Mouse (Mus musculus) NIH3T3 (cell line): ENCODE data around the gene C130026I21Rik.
"Not testable (repeated sequence)": the region's sequence is repeated elsewhere in the genome, so short reads cannot be mapped to it uniquely, and the experiment has no call there.

Experiments used
- DNase-seq: peaks from one replicate; pipeline ENCODE4 v3.0.0-alpha.2; 2012; ENCODE audit warnings: low read depth

Gene C130026I21Rik

DNA sequence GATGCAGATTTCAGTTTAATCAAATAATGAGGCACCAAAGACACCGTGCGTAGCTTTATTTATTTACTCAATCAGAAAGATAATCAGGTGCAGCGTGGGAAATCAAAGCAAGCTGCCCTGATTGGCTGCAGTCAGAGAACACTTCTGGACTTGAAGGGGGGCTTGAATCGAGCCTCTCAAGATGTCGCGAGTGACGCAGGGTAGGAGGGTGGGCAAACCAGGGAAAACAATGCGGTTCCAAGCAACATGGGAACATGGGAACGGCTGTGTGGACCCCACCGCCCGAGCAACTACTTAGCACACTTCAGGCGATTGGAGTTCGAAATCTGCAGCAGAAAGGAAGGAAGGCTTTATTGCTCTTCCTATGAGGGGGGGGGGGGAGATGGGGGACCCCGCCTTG lies 240.2 kb downstream of the C130026I21Rik start:
- not testable (repeated sequence) for DNase-seq

DNA sequence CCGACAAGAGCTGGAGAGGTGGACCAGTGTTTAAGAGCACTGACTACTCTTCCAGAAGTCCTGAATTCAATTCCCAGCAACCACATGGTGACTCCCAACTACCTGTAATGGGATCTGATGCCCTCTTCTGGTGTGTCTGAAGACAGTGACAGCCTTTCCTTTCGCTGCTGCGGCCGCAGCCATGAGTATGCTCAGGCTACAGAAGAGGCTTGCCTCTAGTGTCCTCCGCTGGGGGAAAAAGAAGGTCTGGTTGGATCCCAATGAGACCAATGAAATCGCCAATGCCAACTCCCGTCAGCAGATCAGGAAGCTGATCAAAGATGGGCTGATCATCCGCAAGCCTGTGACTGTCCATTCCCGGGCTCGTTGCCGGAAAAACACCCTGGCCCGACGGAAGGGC lies 258.4 kb downstream of the C130026I21Rik start:
- not testable (repeated sequence) for DNase-seq

DNA sequence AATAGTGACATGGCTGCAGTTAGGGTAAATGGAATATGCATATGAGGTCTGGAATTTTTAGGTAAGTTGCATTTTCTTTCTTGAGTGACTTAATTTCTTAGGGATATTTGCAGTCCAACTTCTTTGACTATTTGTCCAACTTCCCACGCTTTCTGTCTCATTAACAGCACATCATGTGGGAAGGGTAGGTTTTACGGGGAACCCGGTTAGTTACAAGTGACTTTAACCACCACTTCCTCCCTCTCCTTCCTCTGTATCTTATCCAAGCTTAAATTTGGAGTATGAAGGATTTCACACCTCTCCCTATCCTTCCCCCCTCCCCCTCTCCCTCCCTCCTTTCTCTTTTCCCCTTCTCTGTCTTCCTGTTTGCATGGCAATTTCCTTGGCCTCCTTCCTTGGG lies 259.4 kb downstream of the C130026I21Rik start:
- not testable (repeated sequence) for DNase-seq

DNA sequence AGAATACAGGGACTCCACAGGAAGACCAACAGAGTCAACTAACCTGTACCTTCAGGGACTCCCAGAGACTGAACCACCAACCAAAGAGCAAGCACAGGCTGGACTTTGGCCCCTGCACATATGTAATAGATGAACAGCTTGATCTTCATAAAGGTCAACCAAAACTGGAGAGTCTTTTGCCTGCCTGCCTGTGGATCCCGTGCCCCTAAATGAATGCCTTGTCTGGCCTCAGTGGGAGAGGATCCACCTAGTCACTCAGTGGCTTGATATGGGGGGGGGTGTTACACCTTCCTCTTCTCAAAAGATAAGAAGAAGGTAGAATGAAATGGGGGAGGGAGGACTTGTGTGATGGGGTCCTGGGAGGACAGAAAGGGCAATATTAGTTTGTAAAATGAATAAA lies 262.6 kb downstream of the C130026I21Rik start:
- not testable (repeated sequence) for DNase-seq

DNA sequence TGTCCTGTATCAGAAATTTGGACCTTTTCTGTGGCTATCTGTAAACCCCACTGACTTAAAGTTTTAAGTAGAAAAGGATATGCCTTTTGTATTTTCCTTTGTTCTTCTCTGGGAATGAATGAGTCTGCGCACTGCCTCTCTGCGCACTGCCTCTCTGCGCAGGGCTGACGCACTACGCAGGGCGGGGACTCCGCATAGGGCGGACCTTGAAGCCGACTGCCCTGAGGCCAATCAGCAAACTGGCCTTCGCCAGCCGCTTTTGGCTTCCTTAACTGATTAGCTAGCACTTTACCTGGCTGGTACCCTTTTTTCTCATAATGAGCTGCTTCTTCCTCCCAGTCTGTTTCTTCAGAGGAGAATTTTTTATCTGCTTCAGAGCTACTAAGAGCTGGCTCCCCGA lies 271.1 kb downstream of the C130026I21Rik start:
- DNase-seq, result not testable (repeated sequence)

DNA sequence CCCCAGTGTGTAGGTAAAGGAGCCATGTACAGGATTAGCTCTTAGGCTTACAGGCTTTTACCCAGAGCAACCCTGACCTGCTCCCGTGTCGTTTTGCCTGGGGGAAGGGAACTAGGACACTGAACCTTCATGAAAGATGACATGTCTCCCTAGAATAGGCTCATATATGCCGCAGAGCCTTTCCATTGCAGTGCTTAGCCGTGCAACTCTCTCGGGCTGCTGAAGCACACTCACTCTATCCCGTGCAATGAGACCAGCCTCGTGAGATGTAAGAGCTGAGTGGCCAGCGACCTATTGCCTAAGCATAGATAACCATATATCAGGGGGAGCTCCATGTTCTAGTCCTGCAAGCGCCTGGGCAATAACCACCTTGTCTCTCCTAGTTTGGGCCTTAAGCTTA lies 274.1 kb downstream of the C130026I21Rik start:
- not testable (repeated sequence) for DNase-seq

DNA sequence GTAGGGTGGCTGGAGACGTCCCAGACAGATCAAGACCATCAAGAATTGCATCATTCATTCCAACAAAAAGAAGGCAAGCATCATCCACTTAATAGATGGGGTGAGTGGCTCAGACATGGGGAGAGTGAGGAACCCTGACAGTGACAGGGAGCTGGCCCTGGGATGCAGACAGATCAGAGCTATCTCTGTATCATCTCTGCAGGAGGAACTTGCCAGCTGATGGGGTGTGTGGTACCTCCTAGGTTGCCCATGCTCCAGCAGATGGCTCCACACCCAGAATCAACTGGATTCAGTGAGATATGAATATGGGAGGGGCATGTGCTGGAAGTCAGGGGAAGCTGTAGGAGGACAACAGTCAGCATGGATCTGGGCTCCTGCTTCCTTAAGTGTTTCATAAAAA lies 275.9 kb downstream of the C130026I21Rik start:
- not testable (repeated sequence) for DNase-seq

DNA sequence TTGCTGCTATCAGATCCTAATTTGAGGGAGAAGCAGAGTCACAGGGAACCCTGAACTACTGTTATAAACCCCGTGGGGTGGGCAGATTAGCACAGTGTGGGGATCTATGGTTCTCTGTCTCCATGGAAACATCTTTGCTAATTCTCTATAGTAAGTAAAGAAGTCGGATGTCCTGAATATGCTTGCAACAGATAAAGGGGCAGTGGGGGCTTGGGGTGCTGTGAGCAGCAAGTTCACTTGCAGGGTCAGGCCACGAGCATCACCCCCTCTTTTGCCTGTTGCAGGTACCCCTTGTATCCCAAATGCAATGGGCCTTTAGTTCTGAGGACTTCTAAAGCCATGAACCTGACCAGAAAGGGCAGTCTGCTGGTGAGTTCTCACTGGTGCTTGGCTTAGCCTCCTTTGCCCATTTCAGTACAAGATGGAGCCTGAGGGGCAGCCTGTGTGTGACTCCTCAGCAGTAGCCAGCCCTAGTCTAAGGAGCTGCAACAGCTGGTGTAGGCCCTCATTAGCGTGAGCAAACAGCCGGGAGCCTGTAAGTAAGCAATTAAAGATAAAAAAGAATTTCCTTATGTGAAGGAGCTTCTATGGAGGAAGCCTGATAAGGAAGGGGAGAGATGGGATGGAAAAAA lies 276.6 kb downstream of the C130026I21Rik start:
- not testable (repeated sequence) for DNase-seq

DNA sequence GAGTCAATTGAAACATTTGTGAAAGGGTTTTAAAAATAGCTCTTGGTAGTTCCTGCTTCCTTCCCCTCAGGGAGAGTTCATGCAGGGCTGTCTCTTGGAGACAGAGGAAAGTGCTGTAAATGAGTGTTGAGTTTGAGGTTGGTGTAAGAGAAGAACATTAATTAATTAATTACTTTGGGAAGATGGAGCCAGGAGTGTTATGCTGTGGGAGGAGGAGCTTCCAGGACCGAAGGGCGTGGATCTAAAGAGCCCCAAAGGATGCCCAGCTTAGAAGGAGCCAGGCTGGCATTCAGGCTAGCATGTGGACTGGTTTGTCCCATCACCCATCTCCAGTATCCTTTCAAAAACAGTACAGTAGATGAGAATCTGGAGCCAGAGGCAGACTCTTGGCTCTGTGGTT lies 277.1 kb downstream of the C130026I21Rik start:
- not testable (repeated sequence) for DNase-seq

DNA sequence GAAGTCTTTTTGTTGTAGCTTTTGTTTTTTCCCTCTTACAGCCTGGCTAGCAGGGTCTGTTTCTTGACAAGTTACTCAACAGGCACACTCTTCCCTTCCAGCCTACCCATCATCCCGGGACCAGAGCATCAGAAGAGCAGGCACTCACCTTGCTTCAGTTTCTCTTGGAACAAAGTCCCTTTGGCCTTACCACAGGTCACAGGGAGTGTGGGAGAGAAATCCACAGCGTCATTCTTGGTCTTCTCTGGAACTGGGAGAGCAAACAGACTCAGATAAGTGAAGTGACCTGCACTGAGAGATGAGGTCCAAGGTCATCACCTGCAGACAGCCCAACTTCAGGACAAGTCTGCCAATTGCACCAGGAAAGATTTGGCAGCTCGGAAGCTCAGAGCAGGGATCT lies 277.5 kb downstream of the C130026I21Rik start:
- not testable (repeated sequence) for DNase-seq

DNA sequence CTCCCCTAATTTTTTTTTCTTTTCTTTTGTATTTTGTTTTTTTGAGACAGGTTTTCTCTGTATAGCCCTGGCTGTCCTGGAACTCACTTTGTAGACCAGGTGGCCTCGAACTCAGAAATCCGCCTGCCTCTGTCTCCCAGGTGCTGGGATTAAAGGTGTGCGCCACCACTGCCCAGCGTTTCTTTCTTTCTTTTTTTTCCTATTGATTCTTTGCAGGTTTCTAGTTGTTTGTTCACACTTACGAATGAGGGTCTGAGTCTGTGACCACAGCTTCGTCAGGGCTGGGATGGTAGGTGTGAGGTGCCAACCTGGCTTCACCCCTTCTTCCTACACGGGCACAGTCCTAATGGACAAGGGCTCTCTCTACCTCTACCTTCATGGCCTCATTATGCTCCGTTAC lies 281.3 kb downstream of the C130026I21Rik start:
- DNase-seq, result not testable (repeated sequence)

DNA sequence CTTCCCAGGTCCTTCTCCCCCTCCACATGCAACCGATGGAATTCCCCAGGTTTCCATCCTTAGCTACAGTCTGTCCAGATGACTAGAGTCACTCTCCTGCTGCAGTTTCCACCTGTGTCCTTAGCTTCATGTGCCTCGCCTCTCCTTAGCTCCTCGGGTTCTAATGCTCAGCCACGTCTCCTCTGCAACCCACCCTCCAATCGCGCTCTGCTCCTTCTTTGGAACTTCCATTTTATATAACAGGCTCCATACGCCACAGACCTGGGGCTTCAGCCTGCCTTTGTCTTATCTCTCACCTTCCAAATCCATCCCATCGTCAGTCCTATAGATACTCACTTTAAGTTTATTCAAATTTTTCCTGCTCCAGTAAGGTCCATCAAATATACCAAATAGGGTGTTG lies 282.6 kb downstream of the C130026I21Rik start:
- DNase-seq, result not testable (repeated sequence)

DNA sequence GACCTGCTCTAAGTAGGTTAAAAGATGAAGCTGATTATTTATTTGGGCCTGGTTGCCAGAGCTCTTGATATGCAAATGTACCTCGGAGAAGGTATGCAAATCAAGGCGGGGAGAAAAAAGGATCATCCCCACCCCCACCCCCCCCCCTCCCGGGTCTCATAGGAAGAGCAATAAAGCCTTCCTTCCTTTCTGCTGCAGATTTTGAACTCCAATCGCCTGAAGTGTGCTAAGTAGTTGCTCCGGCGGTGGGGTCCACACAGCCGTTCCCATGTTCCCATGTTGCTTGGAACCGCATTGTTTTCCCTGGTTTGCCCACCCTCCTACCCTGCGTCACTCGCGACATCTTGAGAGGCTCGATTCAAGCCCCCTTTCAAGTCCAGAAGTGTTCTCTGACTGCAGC lies 308.6 kb downstream of the C130026I21Rik start:
- not testable (repeated sequence) for DNase-seq

DNA sequence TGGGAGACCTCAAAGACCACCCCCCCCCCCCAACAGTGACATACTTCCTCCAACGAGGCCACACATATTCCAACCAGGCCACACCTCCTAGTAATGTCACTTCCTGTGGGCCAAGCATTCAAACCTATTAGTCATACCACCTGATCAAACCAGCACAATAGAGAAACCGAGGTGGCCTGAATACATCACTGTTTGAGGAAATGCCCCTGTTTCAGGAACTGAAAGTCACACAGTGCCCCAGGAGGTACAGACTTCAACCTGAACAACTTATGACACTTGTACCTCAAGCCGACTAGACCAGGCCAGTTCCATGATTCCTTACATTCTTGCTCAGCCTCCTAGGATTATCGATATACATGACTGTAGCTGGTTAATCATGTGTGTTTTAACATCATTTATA lies 312.7 kb downstream of the C130026I21Rik start:
- not testable (repeated sequence) for DNase-seq

DNA sequence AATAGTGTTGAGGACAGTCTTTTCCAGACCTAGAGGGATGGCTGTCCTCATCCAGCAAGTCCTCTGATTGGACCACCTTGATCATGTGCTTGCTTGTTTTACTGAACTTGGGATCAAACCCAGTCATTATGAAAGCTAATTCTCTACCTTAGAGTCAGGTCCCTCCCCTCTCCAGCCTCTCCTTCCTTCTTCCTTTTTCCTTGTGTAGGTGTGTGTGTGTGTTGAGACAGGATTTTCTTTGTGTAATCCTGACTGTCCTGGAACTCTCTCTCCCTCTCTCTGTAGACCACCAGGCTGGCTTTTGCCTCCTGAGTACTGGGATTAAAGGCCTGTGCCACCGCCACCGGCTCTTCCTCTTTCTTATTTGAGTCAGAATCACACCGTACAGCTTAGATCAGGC lies 313.6 kb downstream of the C130026I21Rik start:
- not testable (repeated sequence) for DNase-seq

DNA sequence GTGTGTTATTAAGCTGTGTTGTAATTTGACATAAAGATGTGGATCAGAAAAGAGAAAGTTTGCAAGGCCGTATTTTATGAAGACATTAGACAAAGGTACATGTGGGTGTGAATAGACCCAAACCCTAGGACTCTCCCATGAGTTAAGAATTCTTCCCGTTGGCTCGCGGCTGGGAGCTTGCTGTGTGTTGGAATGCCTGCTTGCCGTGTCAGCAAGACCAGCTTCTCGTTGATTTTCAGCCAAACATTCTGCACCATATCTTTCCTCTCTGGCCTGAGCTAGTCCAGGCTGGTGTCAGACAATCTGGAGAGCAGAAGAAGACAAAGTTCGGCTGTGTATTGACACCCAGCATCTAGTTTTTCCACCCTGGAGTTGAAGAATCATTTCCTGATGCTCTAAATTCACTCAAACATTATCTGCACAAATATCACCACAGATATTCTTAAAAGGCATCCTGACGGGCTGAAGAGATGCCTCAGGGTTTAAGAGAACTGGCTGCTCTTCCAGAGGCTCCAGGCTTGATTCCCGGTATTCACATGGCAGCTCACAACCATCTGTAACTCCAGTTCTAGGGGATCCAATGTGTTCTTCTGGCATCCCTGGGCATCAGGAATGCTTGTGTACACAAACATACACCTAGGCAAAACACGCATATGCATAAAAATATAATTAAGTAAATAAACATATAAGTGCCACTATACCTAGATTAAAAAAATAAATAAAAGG lies 317.7 kb downstream of the C130026I21Rik start:
- DNase-seq, result no peak

DNA sequence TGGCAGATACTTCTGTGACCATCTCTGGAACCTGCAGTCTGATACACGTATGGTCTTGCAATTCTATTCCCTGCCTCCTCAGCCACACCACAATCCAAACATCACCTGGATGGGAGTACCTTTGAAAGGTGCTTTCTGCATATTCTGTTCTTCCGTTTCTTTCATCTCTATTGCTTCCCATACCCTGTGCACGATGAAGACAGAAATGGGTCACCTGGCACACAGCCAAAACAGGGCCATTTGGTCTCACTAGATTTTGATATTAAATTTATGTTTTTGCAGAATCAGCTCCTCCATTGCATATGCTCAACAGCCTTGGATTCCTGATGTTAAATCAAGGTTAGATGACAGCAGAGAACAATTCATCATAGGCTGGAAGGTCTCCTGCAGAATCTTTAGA lies 318.8 kb downstream of the C130026I21Rik start:
- no peak for DNase-seq

DNA sequence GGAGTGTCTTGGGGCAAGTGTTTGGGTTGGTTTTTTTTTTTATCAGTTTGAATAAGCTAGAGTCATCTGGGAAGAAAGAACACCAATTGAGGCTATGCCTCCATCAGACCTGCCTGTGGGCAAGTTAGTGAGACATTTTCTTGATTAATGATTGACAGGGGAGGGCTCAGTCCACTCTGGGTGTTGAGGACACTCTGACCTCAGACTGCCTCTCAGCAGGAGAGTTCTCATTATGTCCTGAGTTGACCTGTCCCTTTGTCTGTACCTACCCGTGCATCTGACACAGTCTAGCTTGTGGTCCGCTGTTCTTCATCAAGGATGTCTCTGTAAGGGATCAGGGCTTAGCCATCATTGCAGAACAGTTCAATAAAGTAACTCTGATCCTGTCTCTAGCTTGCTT lies 323.0 kb downstream of the C130026I21Rik start:
- no peak for DNase-seq

DNA sequence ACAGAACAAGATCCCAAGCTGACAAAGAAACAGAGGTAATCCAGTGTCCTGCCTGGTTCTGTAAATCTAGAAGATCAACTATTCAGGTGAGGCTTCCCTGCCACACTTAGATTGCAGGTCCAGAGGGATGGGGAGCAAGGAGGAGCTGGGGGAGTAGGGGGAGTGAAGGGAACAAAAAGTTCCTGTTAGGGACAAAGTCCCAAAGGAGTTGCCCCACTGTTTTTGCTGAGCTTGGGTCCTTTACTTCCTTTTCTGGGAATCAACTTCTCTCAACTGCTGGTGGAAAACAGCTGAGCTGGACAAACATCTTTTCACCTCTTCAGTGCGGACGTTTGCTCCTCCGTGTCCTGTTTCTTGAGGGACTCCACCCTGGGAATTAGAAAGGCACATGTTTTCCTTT lies 324.4 kb downstream of the C130026I21Rik start:
- no peak for DNase-seq

DNA sequence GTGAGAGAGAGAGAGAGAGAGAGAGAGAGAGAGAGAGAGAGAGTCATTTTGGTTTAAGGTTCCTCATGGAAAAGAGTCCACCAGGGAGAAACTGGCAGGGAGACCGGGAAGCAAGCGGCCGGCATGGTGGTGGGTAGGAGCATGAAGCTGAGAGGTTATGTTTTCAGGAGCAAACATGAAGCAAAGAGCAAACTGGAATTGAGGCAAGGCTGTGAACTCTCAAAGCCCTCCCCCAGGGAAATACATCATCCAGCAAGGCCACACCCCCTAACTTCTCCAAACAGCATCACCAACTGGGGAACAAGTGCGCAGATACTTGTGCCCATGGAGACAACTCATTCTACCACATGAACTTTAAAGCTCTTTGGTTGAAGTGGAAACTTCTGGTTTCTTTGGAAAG lies 326.8 kb downstream of the C130026I21Rik start:
- DNase-seq, result no peak
